Mouse (Mus musculus): Measurements from ENCODE around the gene Chst15.

Chst15 gene

GRCm38 (mm10) chr7:132317036-132317541 lies at the start of gene Chst15:
Gene Chst15, minus strand, starts transcription at chr7:132317228.
- peak; percentile 80 to 90 for DNase-seq

- DNase-seq = no peak
Observed at GRCm38 (mm10) chr7:132365703-132366384, 48.8 kb upstream of the Chst15 start.

DNA sequence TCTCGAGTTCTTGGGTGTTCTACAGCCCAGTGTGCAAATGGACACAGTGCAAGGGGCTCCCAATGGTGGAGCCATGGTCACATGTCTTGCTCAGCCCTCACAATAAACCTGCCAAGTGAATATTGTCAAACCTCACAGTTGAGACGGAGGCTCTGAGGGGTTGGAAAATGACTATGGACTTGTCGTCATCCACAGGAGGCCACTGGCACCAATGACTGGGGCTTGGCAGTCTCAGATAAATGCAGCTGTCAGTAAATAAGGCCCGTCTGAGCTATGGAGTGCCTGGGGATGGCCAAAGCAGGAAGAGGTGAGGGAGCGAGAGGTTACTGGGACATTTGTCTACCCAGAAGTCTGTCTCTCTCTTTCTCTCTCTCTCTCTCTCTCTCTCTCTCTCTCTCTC lies 48.1 kb upstream of the Chst15 start:
- DNase-seq = no peak

DNA sequence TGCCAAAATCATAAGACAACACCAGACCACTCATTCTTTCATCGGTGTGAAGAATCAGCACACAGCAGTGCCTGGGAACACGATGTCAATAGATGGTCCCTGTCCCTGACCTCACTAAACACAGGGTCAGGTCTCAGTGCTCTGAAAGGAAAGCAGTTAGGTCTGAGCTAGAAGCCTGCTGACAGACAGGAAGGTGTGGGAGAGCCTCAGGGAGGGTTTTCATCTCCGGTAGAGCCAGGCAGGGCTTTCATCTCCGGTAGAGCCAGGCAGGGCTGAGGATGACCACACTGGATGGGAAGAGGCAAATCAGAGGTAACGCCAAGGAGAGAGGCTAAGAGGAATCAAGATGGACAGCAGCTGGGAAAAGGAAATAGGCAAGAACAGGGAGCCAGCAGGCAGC lies 47.5 kb upstream of the Chst15 start:
- DNase-seq = no peak

DNA sequence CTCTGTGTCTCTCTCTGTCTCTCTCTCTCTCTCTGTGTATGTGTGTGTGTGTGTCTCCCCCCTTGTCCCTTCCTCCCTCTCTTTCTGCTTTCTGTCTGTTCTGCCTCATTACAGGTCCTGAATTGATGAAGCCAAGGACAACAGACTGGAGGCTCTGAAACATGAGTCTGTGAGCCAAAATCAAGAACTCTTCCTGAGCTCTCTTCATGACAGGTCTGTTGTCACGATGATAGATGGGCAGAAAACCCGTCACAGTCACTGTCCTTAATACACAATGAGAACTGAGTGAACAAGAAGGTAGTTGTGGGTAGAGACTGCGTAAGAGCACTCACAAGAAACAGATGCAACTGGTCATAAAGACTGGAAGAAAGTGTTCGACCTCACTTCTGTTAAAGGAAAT lies 43.3 kb upstream of the Chst15 start:
- no peak for DNase-seq

GRCm38 (mm10) chr7:132358709-132359108 lies 41.7 kb upstream of the Chst15 start:
- DNase-seq = peak; percentile 51 to 52

DNA sequence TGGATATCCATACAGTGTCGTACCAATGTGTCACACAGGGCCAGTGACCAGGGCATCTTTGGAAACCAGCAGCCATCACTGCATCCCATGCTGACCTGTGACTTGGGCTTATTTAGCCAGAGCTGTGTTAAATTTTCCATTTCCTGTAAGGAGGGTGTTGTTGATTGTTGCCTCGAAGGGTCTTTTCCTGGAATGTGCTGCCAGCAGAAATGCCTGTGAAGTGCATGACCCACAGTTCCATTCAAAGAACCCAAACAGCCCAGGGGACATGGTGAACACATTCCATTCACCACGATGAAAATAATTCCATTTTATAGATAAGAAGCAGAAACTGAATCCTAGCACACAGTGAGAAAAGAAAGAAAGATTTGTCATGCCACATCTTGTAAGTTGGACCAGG lies 41.2 kb upstream of the Chst15 start:
- no peak for DNase-seq

GRCm38 (mm10) chr7:132357841-132358237 lies 40.8 kb upstream of the Chst15 start:
- DNase-seq = no peak

GRCm38 (mm10) chr7:132356881-132357840 lies 40.1 kb upstream of the Chst15 start:
- DNase-seq = peak in 1 of 2 experiments; percentile 7

GRCm38 (mm10) chr7:132356185-132356584 lies 39.2 kb upstream of the Chst15 start:
- no peak for DNase-seq

GRCm38 (mm10) chr7:132355767-132356166 lies 38.7 kb upstream of the Chst15 start:
- peak in 1 of 2 experiments; percentile 50 for DNase-seq

DNA sequence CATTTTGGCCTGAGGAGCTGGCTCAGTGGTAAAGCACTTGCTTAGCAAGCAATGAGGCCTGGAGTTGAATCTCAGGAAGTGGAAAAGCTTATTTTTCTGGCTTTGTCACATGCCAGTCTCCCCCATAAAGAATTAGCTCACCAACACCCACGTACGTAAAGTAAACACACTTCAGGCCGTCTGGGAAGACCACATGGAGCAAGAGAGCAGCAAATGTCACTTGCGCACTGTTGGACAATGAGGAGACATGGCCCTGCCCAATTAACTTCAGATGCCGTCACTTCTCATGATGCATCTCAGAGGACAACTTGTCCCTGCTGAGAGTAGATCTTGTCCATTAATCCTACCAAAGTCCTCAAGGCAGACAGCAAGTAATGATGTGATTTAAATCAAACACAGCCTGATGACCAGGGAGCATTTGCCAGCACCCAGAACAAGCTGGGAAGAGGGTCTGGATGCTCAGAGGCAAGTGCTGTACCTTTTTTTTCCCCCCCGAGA lies 32.1 kb upstream of the Chst15 start:
- peak in 1 of 2 experiments; percentile 20 for DNase-seq

- DNase-seq = no peak
Observed at GRCm38 (mm10) chr7:132347273-132348045, 30.4 kb upstream of the Chst15 start.

- no peak for DNase-seq
Observed at GRCm38 (mm10) chr7:132345526-132346070, 28.6 kb upstream of the Chst15 start.

- no peak for DNase-seq
Observed at GRCm38 (mm10) chr7:132344606-132345005, 27.6 kb upstream of the Chst15 start.

GRCm38 (mm10) chr7:132343900-132344299 lies 26.9 kb upstream of the Chst15 start:
- no peak for DNase-seq

GRCm38 (mm10) chr7:132343146-132343545 lies 26.1 kb upstream of the Chst15 start:
- DNase-seq = no peak

- peak; percentile 48 to 72 for DNase-seq
Observed at GRCm38 (mm10) chr7:132339041-132339839, 22.2 kb upstream of the Chst15 start.

DNA sequence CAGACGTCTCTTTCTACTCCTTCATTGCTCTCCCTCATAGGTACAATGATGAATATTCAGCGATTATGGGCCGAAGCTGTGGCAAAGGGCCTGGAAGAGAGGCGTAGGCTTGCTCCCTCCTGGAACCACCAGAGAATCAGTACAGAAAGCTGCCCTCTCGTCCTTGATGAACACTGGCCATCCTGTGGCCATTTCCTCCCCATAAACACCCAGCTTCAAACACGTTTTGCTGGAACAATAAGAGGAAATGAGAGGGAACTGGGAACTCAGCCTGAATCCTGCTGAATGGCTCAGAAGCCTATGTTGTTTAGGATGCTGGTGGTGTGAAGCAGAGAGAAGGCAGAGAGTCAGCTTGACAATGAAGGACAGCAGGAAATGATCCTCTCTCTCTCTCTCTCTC lies 21.3 kb upstream of the Chst15 start:
- peak; percentile 49 to 65 for DNase-seq

- no peak for DNase-seq
Observed at GRCm38 (mm10) chr7:132337268-132337917, 20.4 kb upstream of the Chst15 start.

DNA sequence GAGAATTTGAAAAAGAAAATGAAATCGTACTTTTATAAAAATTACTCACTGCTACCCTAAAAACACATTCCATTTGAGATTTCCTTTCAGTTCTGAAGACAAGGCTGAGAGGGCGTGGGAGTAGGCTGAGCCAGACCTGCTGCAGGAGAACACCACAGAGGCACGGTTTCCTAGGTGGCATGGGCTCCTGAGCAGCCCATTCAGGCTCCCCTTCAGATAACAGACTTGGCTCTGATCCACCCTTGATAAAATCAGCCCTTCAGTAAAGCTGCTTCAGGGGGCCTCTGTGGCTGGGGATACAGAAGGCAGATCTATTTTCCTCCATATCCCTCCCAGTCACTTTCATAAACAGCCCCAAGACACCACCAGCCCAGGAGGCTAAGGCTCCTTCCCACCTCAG lies 19.8 kb upstream of the Chst15 start:
- DNase-seq = no peak

Data from lung, postnatal 4 days (tissue).